Mouse (Mus musculus) embryonic facial prominence, embryonic 10.5 days (tissue): Measurements from ENCODE around the gene Nr2e1. TPM values are rescaled to one million over a fixed set of nuclear protein-coding genes. Genes with fewer than 3 reads are reported as not detected.

Experiments
- DNase-seq: peaks from one replicate; pipeline ENCODE4 v3.0.0-alpha.2; 2017; ENCODE audit warnings: low spot score
- H3K27ac ChIP-seq: fragments of 300-500 bp; sonication (generic); replicated peaks from 2 replicates; pipeline ENCODE4 v1.5.1; 2016; ENCODE audit warnings: mild to moderate bottlenecking
- H3K27me3 ChIP-seq: fragments of 300-500 bp; sonication (generic); replicated peaks from 2 replicates; pipeline ENCODE4 v1.6.1; 2016; ENCODE audit warnings: low read depth, mild to moderate bottlenecking; ENCODE audit not compliant: poor library complexity, severe bottlenecking
- H3K36me3 ChIP-seq: fragments of 300-500 bp; sonication (generic); replicated peaks from 2 replicates; pipeline ENCODE4 v1.6.1; 2016; ENCODE audit warnings: mild to moderate bottlenecking, moderate library complexity
- H3K4me1 ChIP-seq: fragments of 300-500 bp; sonication (generic); 2 replicates; pipeline ENCODE4 v1.6.1; 2016
- H3K4me3 ChIP-seq: fragments of 300-500 bp; sonication (generic); 2 replicates; pipeline ENCODE4 v1.5.1; 2016; ENCODE audit warnings: mild to moderate bottlenecking, moderate library complexity
- H3K9me3 ChIP-seq: fragments of 300-500 bp; sonication (generic); 2 replicates; pipeline ENCODE4 v1.6.1; 2016; ENCODE audit warnings: mild to moderate bottlenecking
- WGBS: fragments of 180-500 bp; shearing (Covaris S2); methylation state at CpG from one replicate; pipeline ENCODE4 v1.1.7; 2016; 5-methylcytosine and 5-hydroxymethylcytosine counted together
- polyA plus RNA-seq: library from polyadenylated mRNA; unstranded; fragments of >200 nt; fragmentation: Nextera tagmentation; extraction: Ambion mirVana; gene quantifications from 2 replicates; pipeline ENCODE4 v1.2.1, GENCODE M21; 2016

Nr2e1 gene
- polyA plus RNA-seq, 1 experiment from 2014 or later: 11.5 TPM

GRCm38 (mm10) chr10:42574639-42575038 lies 8.8 kb downstream of the Nr2e1 start:
- WGBS: 4% methylated on average over 10 of the region's 10 CpGs
- Histone ChIP-seq H3K4me3 (no peak overlapping the region), H3K36me3 (no peaks in the 10 kb centered on the region), H3K9me3 (no peaks in the 10 kb centered on the region), H3K4me1 (peaks cover 15% of the 10 kb centered on the region), H3K27me3 (peaks cover 100% of the 10 kb centered on the region), H3K27ac (no peak overlapping the region)
- DNase-seq: peak; percentile 43

GRCm38 (mm10) chr10:42572971-42573370 lies 10.5 kb downstream of the Nr2e1 start:
- WGBS: 4% methylated on average over 15 of the region's 15 CpGs
- peak; percentile 24 for DNase-seq
- Histone ChIP-seq H3K9me3 (no peaks in the 10 kb centered on the region), H3K4me1 (peaks cover 6% of the 10 kb centered on the region), H3K27ac (no peak overlapping the region), H3K4me3 (peak overlapping the region; percentile 16; the same call in 1 of the 2 replicates), H3K27me3 (peaks cover 100% of the 10 kb centered on the region), H3K36me3 (no peaks in the 10 kb centered on the region)

GRCm38 (mm10) chr10:42572567-42572966 lies 10.9 kb downstream of the Nr2e1 start:
- no peak for DNase-seq
- no peaks in the 10 kb centered on the region for H3K36me3 ChIP-seq
- H3K4me1 ChIP-seq: peaks cover 7% of the 10 kb centered on the region
- H3K9me3 ChIP-seq: no peaks in the 10 kb centered on the region
- 4% methylated on average over 20 of the region's 20 CpGs for WGBS
- H3K27ac ChIP-seq: no peak overlapping the region
- H3K27me3 ChIP-seq: peaks cover 100% of the 10 kb centered on the region
- H3K4me3 ChIP-seq: peak overlapping the region; percentile 16; the same call in 1 of the 2 replicates

- peaks cover 6% of the 10 kb centered on the region for H3K4me1 ChIP-seq
- H3K27ac ChIP-seq: no peak overlapping the region
- no peaks in the 10 kb centered on the region for H3K9me3 ChIP-seq
- peaks cover 53% of the 10 kb centered on the region for H3K27me3 ChIP-seq
- peak; percentile 87 for DNase-seq
- H3K4me3 ChIP-seq: 0 out of 2 replicates have a peak overlapping the region, but pooled peaks have one; percentile 13
- 3% methylated on average over 12 of the region's 12 CpGs for WGBS
- H3K36me3 ChIP-seq: 0 out of 2 replicates have a peak, but pooled peaks cover 3% of the 10 kb centered on the region
Measured at GRCm38 (mm10) chr10:42562272-42562671, 21.2 kb downstream of the Nr2e1 start.

- Histone ChIP-seq H3K4me3 (no peak overlapping the region), H3K27ac (no peak overlapping the region), H3K36me3 (no peaks in the 10 kb centered on the region), H3K27me3 (peaks cover 27% of the 10 kb centered on the region), H3K4me1 (peaks cover 7% of the 10 kb centered on the region; the same call in 1 of the 2 replicates), H3K9me3 (no peaks in the 10 kb centered on the region)
- 76% methylated on average over 5 of the region's 5 CpGs for WGBS
- no peak for DNase-seq
Measured at GRCm38 (mm10) chr10:42559581-42560200, 23.7 kb downstream of the Nr2e1 start.

GRCm38 (mm10) chr10:42546507-42546906 lies 36.9 kb downstream of the Nr2e1 start:
- no peak for DNase-seq
- H3K36me3 ChIP-seq: no peaks in the 10 kb centered on the region
- WGBS: 93% methylated on average over 3 of the region's 3 CpGs

GRCm38 (mm10) chr10:42545707-42546503 lies 37.5 kb downstream of the Nr2e1 start:
- H3K4me1 ChIP-seq: peaks cover under 1% of the 10 kb centered on the region; the same call in 1 of the 2 replicates
- H3K36me3 ChIP-seq: no peaks in the 10 kb centered on the region
- no peaks in the 10 kb centered on the region for H3K9me3 ChIP-seq
- no peak overlapping the region for H3K27ac ChIP-seq
- DNase-seq: no peak
- WGBS: 87% methylated on average over 6 of the region's 6 CpGs
- H3K27me3 ChIP-seq: no peaks in the 10 kb centered on the region
- no peak overlapping the region for H3K4me3 ChIP-seq

More at GRCm38 (mm10) chr10:42546507-42546906, 36.9 kb downstream of the Nr2e1 start:
- Histone ChIP-seq H3K27me3 (no peaks in the 10 kb centered on the region), H3K4me1 (no peaks in the 10 kb centered on the region), H3K9me3 (no peaks in the 10 kb centered on the region), H3K4me3 (no peak overlapping the region), H3K27ac (no peak overlapping the region)

GRCm38 (mm10) chr10:42537571-42538316 lies 45.7 kb downstream of the Nr2e1 start:
- H3K36me3 ChIP-seq: peaks cover 42% of the 10 kb centered on the region
- no peaks in the 10 kb centered on the region for H3K9me3 ChIP-seq
- H3K27me3 ChIP-seq: no peaks in the 10 kb centered on the region
- no peak for DNase-seq
- H3K4me3 ChIP-seq: no peak overlapping the region
- peaks cover 11% of the 10 kb centered on the region for H3K4me1 ChIP-seq
- 86% methylated on average over 9 of the region's 9 CpGs for WGBS
- H3K27ac ChIP-seq: no peak overlapping the region

GRCm38 (mm10) chr10:42533836-42534453 lies 49.5 kb downstream of the Nr2e1 start:
- no peaks in the 10 kb centered on the region for H3K27me3 ChIP-seq
- no peaks in the 10 kb centered on the region for H3K9me3 ChIP-seq
- no peak for DNase-seq
- H3K4me3 ChIP-seq: no peak overlapping the region
- peaks cover 71% of the 10 kb centered on the region for H3K36me3 ChIP-seq
- H3K27ac ChIP-seq: peak overlapping the region; percentile 59
- no peaks in the 10 kb centered on the region for H3K4me1 ChIP-seq
- 91% methylated on average over 11 of the region's 11 CpGs for WGBS

- Histone ChIP-seq H3K4me3 (no peak overlapping the region), H3K27ac (no peak overlapping the region), H3K27me3 (no peaks in the 10 kb centered on the region), H3K4me1 (peaks cover 20% of the 10 kb centered on the region), H3K9me3 (no peaks in the 10 kb centered on the region), H3K36me3 (peaks cover 55% of the 10 kb centered on the region)
- no peak for DNase-seq
- 95% methylated on average over 3 of the region's 3 CpGs for WGBS
Measured at GRCm38 (mm10) chr10:42525682-42526081, 57.8 kb downstream of the Nr2e1 start.

- Histone ChIP-seq H3K4me3 (no peak overlapping the region), H3K36me3 (peaks cover 35% of the 10 kb centered on the region), H3K4me1 (peaks cover 20% of the 10 kb centered on the region), H3K27me3 (no peaks in the 10 kb centered on the region), H3K9me3 (no peaks in the 10 kb centered on the region), H3K27ac (no peak overlapping the region)
- no peak for DNase-seq
- 53% methylated on average over 11 of the region's 11 CpGs for WGBS
Measured at GRCm38 (mm10) chr10:42523556-42524162, 59.8 kb downstream of the Nr2e1 start.

GRCm38 (mm10) chr10:42522912-42523311 lies 60.5 kb downstream of the Nr2e1 start:
- peaks cover 27% of the 10 kb centered on the region for H3K36me3 ChIP-seq
- no peak for DNase-seq
- 30% methylated on average over 2 of the region's 2 CpGs for WGBS
- no peak overlapping the region for H3K27ac ChIP-seq
- H3K4me3 ChIP-seq: no peak overlapping the region
- H3K9me3 ChIP-seq: no peaks in the 10 kb centered on the region
- H3K4me1 ChIP-seq: peaks cover 20% of the 10 kb centered on the region
- H3K27me3 ChIP-seq: no peaks in the 10 kb centered on the region
